ENCODE assay signal across 30 mouse cellular contexts in genomic region chr19:9058944-9059343, GRCm38 (mm10). TPM values are rescaled to one million over a fixed set of nuclear protein-coding genes. Genes with fewer than 3 reads are reported as not detected.
"Had no signal": no experiment of that assay in that cellular context is flagged by ENCODE, and none has a peak within 500 bp of the region (broad histone marks: within the 10 kb centered on the region; RNA-seq: fewer than 3 reads in every experiment).

No protein-coding gene starts in this region.

- H3K36me3 ChIP-seq: limb, embryonic 10.5 days; limb, embryonic 13.5 days; liver, embryonic 12.5 days; liver, embryonic 15.5 days; lung, embryonic 15.5 days; midbrain, embryonic 12.5 days; stomach, embryonic 15.5 days had no signal

- H3K4me3 ChIP-seq: layer of hippocampus, adult 2 months; limb, embryonic 10.5 days; limb, embryonic 13.5 days; liver, embryonic 12.5 days; liver, embryonic 15.5 days; lung, embryonic 15.5 days; midbrain, embryonic 12.5 days; stomach, embryonic 15.5 days had no signal

- H3K4me2 ChIP-seq: limb, embryonic 13.5 days; liver, embryonic 12.5 days; liver, embryonic 15.5 days; lung, embryonic 15.5 days; midbrain, embryonic 12.5 days; stomach, embryonic 15.5 days had no signal

- ATAC-seq: midbrain, embryonic 16.5 days had no signal

- DNase-seq: kidney, adult 18-20 months; kidney, adult 9 months; kidney, postnatal 25 days; layer of hippocampus, adult 9-11 months; liver; lung, adult 18-20 months; lung, postnatal 10 days; lung, postnatal 36 days; right cerebral cortex, adult 18-20 months; right cerebral cortex, postnatal 14 days; spleen, adult 18-20 months; thymus, postnatal 25 days had no signal

- H3K27me3 ChIP-seq: limb, embryonic 13.5 days; liver, embryonic 12.5 days; liver, embryonic 15.5 days; lung, embryonic 15.5 days; midbrain, embryonic 12.5 days; stomach, embryonic 15.5 days had no signal

- H3K9me3 ChIP-seq: limb, embryonic 10.5 days; limb, embryonic 13.5 days; liver, embryonic 12.5 days; liver, embryonic 15.5 days; lung, embryonic 15.5 days; midbrain, embryonic 12.5 days; stomach, embryonic 15.5 days had no signal

- H3K27ac ChIP-seq: kidney, postnatal 0 days; layer of hippocampus, adult 2 months; limb, embryonic 10.5 days; limb, embryonic 13.5 days; liver, embryonic 12.5 days; liver, embryonic 15.5 days; lung, embryonic 15.5 days; midbrain, embryonic 12.5 days; stomach, embryonic 15.5 days had no signal

- H3K9ac ChIP-seq: limb, embryonic 13.5 days; liver, embryonic 12.5 days; liver, embryonic 15.5 days; lung, embryonic 15.5 days; midbrain, embryonic 12.5 days; stomach, embryonic 15.5 days had no signal

- H3K4me1 ChIP-seq: limb, embryonic 10.5 days; limb, embryonic 13.5 days; liver, embryonic 15.5 days; lung, embryonic 15.5 days; midbrain, embryonic 12.5 days; stomach, embryonic 15.5 days had no signal

RNA-seq across cellular contexts. Expression of gene Scgb1a1, which starts 28.8 kb away (rescaled TPM):
- total RNA-seq: layer of hippocampus, adult 2 months; layer of hippocampus, postnatal 25 days; left cerebral cortex, adult 18-20 months; left cerebral cortex, postnatal 25 days; megakaryocyte progenitor cell, adult 5-6 weeks; megakaryocyte-erythroid progenitor cell, adult 5-6 weeks; monocyte, adult 5-6 weeks had no signal
- polyA plus RNA-seq: kidney, postnatal 0 days; limb, embryonic 10.5 days; limb, embryonic 13.5 days; liver, embryonic 12.5 days; liver, embryonic 15.5 days; midbrain, embryonic 12.5 days; midbrain, embryonic 16.5 days; neural tube, embryonic 11.5 days; neural tube, embryonic 14.5 days; stomach, embryonic 15.5 days had no signal
